Comparison of ENCODE assay signal across 14 mouse cellular contexts in the genomic region with DNA sequence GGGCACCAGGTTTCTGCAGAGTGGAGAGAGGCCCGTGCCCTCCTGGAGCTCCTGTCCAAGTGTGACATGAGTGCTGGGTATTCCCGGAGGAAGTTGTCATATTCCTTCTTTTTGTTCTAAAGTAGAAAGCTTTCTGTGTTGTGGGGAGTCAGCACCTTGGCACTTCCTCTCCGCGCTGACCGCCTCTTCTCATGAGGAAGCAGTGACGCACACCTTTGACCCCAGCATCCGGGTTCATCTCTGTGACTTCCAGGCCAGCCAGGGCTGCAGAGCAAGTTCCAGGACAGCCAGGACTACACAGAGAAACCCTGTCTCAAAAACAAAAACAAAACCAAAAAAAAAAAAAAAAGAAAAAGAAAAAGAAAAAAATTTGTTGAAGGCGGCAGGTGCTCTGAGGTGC. TPM values are rescaled to one million over a fixed set of nuclear protein-coding genes. Genes with fewer than 3 reads are reported as not detected.
A peak's percentile ranks its signal among the peaks of the same experiment; 100 is the strongest.
DNase-seq lines count a peak whose midpoint lies in the region; ATAC-seq and TF ChIP-seq lines count a peak whose summit lies in the region.
"Had no signal": no experiment of that assay in that cellular context is flagged by ENCODE, and none has a peak within 500 bp of the region (broad histone marks: within the 10 kb centered on the region; RNA-seq: fewer than 3 reads in every experiment).

No protein-coding gene starts in this region.

- no peak for TF ChIP-seq POLR2A in kidney, adult 2 months (IDR thresholded peaks at IDR 0.05; ENCODE audit: low read depth, low read length)

- H3K9ac ChIP-seq in lung, postnatal 0 days (replicated peaks; ENCODE audit: low read depth) = no peak overlapping the region
- H3K9ac ChIP-seq: liver, embryonic 13.5 days had no signal

- no peaks in the 10 kb centered on the region for H3K9me3 ChIP-seq in lung, postnatal 0 days (ENCODE audit: low read length)
- H3K9me3 ChIP-seq: liver, embryonic 13.5 days had no signal

- 67% methylated on average over 8 of the region's 8 CpGs for WGBS in kidney, adult 2 months
- WGBS in lung, postnatal 0 days = 75% methylated on average over 8 of the region's 8 CpGs

- peak overlapping the region; percentile 11; the same call in 1 of the 2 replicates for H3K27ac ChIP-seq in kidney, adult 2 months (ENCODE audit: insufficient read depth, low read depth, low read length)
- no peak overlapping the region for H3K27ac ChIP-seq in lung, postnatal 0 days (ENCODE audit: low read length)
- H3K27ac ChIP-seq: layer of hippocampus, adult 2 months; liver, embryonic 13.5 days had no signal

- ATAC-seq in lung, postnatal 0 days = peak; percentile 33; the same call in 1 of the 2 replicates

- DNase-seq in embryo, embryonic 10.5 days (ENCODE audit: low spot score) = peak; percentile 5
- no peak for DNase-seq in embryo, embryonic 9.5 days (ENCODE audit: extremely low spot score)
- peak; percentile 51 for DNase-seq in adrenal gland, postnatal 25 days
- DNase-seq in kidney, adult 2 months = peak; percentile 77
- peak; percentile 7 for DNase-seq in lung, postnatal 0 days (ENCODE audit: low spot score)
- no peak for DNase-seq in frontal cortex, postnatal 25 days (ENCODE audit: low spot score in 2 of 2)
- no peak for DNase-seq in cerebellum, postnatal 4 days (ENCODE audit: low spot score in 2 of 2)
- DNase-seq in thymus, postnatal 10 days (ENCODE audit: low spot score in 2 of 2) = no peak
- DNase-seq: cerebellum, adult 8-10 months; gastrocnemius, postnatal 25 days; liver, embryonic 13.5 days had no signal

- H3K36me3 ChIP-seq in kidney, adult 2 months (ENCODE audit: control insufficient read depth, insufficient read depth, low read length) = peaks cover 2% of the 10 kb centered on the region
- H3K36me3 ChIP-seq in lung, postnatal 0 days (ENCODE audit: insufficient read depth, low read length) = peaks cover 52% of the 10 kb centered on the region

- no peaks in the 10 kb centered on the region for H3K4me1 ChIP-seq in kidney, adult 2 months (ENCODE audit: control insufficient read depth, insufficient read depth, low read length)
- H3K4me1 ChIP-seq in lung, postnatal 0 days (ENCODE audit: insufficient read depth, low read depth, low read length) = no peaks in the 10 kb centered on the region
- H3K4me1 ChIP-seq: liver, embryonic 13.5 days had no signal

- no peak overlapping the region for H3K4me3 ChIP-seq in kidney, adult 2 months (ENCODE audit: insufficient read depth, low read depth, low read length)
- H3K4me3 ChIP-seq in lung, postnatal 0 days (ENCODE audit: low read depth, low read length) = no peak overlapping the region
- H3K4me3 ChIP-seq: erythroblast, embryonic 14.5 days; layer of hippocampus, adult 2 months; liver, embryonic 13.5 days had no signal

- no peaks in the 10 kb centered on the region for H3K27me3 ChIP-seq in kidney, adult 2 months (replicated peaks; ENCODE audit: control insufficient read depth, insufficient read depth, low read length)
- no peaks in the 10 kb centered on the region for H3K27me3 ChIP-seq in lung, postnatal 0 days (replicated peaks; ENCODE audit: insufficient read depth, low read length)
- H3K27me3 ChIP-seq: liver, embryonic 13.5 days had no signal

- TF ChIP-seq EP300 in lung, postnatal 0 days (IDR thresholded peaks at IDR 0.05) = no peak

- H3K4me2 ChIP-seq in lung, postnatal 0 days (replicated peaks; ENCODE audit: low read depth, low read length) = no peak overlapping the region
- H3K4me2 ChIP-seq: liver, embryonic 13.5 days had no signal

- TF ChIP-seq CTCF in kidney, adult 2 months (conservative IDR thresholded peaks at IDR 0.05; ENCODE audit: insufficient read depth, insufficient read length, low read depth, low read length) = no peak
- no peak for TF ChIP-seq CTCF in lung, postnatal 0 days (IDR thresholded peaks at IDR 0.05)

RNA-seq across cellular contexts. Expression of a gene that starts 9.8 kb away (rescaled TPM):
- total RNA-seq in adrenal gland, postnatal 25 days (2021) = 3.2 and 3.4 TPM in 2 replicates
- polyA plus RNA-seq in kidney, adult 2 months (2012; rRNA removed) = 0.15 and 0.25 TPM in 2 replicates
- 0.95 and 1.0 TPM in 2 replicates for polyA plus RNA-seq in lung, postnatal 0 days (2015; fragmentation: Nextera tagmentation; extraction: Ambion mirVana)
- total RNA-seq: monocyte, adult 5-6 weeks had no signal
- polyA plus RNA-seq: liver, embryonic 13.5 days had no signal

Comparison
In these comparisons a context has a peak if more than half of its experiments do, and no peak if none do; other contexts are left out.
1. DNase-seq: peak in embryo, embryonic 10.5 days (single experiment), adrenal gland, postnatal 25 days (single experiment), kidney, adult 2 months (single experiment) and lung, postnatal 0 days (single experiment); none in embryo, embryonic 9.5 days (single experiment), frontal cortex, postnatal 25 days (0 of 2), cerebellum, postnatal 4 days (0 of 2) and thymus, postnatal 10 days (0 of 2).